In the genomic region with DNA sequence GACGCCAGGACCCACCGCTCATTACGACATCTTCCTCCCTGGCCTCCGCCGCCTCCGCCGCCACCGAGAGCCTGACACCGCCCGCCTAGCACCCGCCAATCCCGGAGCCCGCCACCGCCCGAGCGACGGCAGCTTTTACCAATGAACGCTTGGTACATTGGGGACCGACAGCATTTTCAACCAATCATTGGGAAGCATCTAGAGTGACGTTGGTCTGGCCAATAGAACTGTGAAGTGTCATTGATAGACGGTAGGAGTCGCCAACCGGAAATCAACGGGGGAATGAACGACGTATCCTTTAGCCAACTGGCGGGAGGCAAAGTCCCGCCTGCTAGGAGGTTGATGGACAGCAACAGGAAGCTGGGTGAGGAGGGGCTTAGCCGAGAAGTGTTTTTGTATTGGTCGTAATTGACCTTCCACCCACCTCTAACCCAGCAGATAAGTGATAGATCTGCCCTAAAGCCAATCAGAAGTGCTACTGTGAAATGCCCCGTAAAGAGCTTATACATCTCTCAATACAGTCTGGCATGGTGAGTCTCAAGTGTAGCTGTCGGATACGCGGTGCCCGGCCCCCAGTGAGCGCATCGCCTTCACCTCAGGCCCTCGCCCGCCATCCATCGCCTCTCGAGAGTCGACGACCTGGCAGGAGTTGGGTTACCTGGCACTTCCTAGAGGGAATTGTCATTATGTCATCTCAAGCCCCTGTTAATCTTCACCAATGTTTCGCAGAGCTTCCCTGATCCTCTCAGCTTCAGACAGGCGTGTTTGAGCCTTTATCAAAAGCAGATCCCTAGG, we compare ENCODE assay signal across 8 mouse cellular contexts. TPM values are rescaled to one million over a fixed set of nuclear protein-coding genes. Genes with fewer than 3 reads are reported as not detected.
A peak's percentile ranks its signal among the peaks of the same experiment; 100 is the strongest.
DNase-seq lines count a peak whose midpoint lies in the region; ATAC-seq and TF ChIP-seq lines count a peak whose summit lies in the region.

No protein-coding gene starts in this region.

- H3K27ac ChIP-seq in forebrain, embryonic 11.5 days (ENCODE audit: low read depth, low read length): peak overlapping the region; percentile 92
- peak overlapping the region; percentile 95 for H3K27ac ChIP-seq in heart, embryonic 16.5 days (ENCODE audit: low read length)
- H3K27ac ChIP-seq in liver, embryonic 15.5 days (replicated peaks): peak overlapping the region; percentile 96
- peak overlapping the region; percentile 90 for H3K27ac ChIP-seq in neural tube, embryonic 12.5 days

- ATAC-seq in forebrain, embryonic 11.5 days (replicated peaks; ENCODE audit: low FRiP score): peak; percentile 98
- peak; percentile 94 for ATAC-seq in heart, embryonic 16.5 days (replicated peaks; ENCODE audit: extremely low read depth, insufficient read depth, low FRiP score)
- peak; percentile 93 for ATAC-seq in liver, embryonic 15.5 days (ENCODE audit: insufficient read depth)
- peak; percentile 97 for ATAC-seq in neural tube, embryonic 12.5 days (ENCODE audit: low FRiP score, low read depth)

- peaks cover 22% of the 10 kb centered on the region for H3K36me3 ChIP-seq in E14TG2a.4 (ENCODE audit: insufficient read depth, low read length)
- H3K36me3 ChIP-seq in forebrain, embryonic 11.5 days (ENCODE audit: control insufficient read depth, insufficient read depth, low read length): no peaks in the 10 kb centered on the region
- no peaks in the 10 kb centered on the region for H3K36me3 ChIP-seq in heart, embryonic 16.5 days (ENCODE audit: control insufficient read depth, insufficient read depth)
- H3K36me3 ChIP-seq in liver, embryonic 15.5 days (replicated peaks): no peaks in the 10 kb centered on the region; the same call in 1 of the 2 replicates
- H3K36me3 ChIP-seq in neural tube, embryonic 12.5 days: no peaks in the 10 kb centered on the region

- H3K4me1 ChIP-seq in E14TG2a.4 (replicated peaks; ENCODE audit: low read depth, low read length): peaks cover 85% of the 10 kb centered on the region
- peaks cover 10% of the 10 kb centered on the region for H3K4me1 ChIP-seq in forebrain, embryonic 11.5 days (replicated peaks; ENCODE audit: control insufficient read depth, insufficient read depth, low read length)
- H3K4me1 ChIP-seq in heart, embryonic 16.5 days (ENCODE audit: control insufficient read depth, insufficient read depth, low read length): peaks cover 28% of the 10 kb centered on the region
- H3K4me1 ChIP-seq in liver, embryonic 15.5 days (replicated peaks): peaks cover 63% of the 10 kb centered on the region
- peaks cover 27% of the 10 kb centered on the region for H3K4me1 ChIP-seq in neural tube, embryonic 12.5 days

- peak; percentile 99 for DNase-seq in c-Kit-positive CD71-positive TER-119-negative erythroid progenitor cells, embryonic 14.5 days (ENCODE audit: low read depth)
- DNase-seq in forebrain, embryonic 11.5 days (ENCODE audit: low spot score): peak; percentile 99
- DNase-seq in kidney, postnatal 36 days: peak; percentile 97 to 100
- DNase-seq in telencephalon, adult 2 months (ENCODE audit: low read depth, low spot score): peak; percentile 100

- H3K27me3 ChIP-seq in E14TG2a.4 (ENCODE audit: insufficient read depth, low read length): no peaks in the 10 kb centered on the region
- H3K27me3 ChIP-seq in forebrain, embryonic 11.5 days (ENCODE audit: control insufficient read depth, insufficient read depth, low read length): no peaks in the 10 kb centered on the region
- no peaks in the 10 kb centered on the region; the same call in 1 of the 2 replicates for H3K27me3 ChIP-seq in heart, embryonic 16.5 days (ENCODE audit: control insufficient read depth, insufficient read depth, low read length)
- H3K27me3 ChIP-seq in liver, embryonic 15.5 days: no peaks in the 10 kb centered on the region
- no peaks in the 10 kb centered on the region for H3K27me3 ChIP-seq in neural tube, embryonic 12.5 days (replicated peaks)

- peak overlapping the region; percentile 98 for H3K4me3 ChIP-seq in E14TG2a.4 (replicated peaks; ENCODE audit: low read length)
- H3K4me3 ChIP-seq in forebrain, embryonic 11.5 days (ENCODE audit: low read depth, low read length): peak overlapping the region; percentile 94
- peak overlapping the region; percentile 79 for H3K4me3 ChIP-seq in heart, embryonic 16.5 days (ENCODE audit: low read length)
- peak overlapping the region; percentile 85 for H3K4me3 ChIP-seq in liver, embryonic 15.5 days (replicated peaks)
- H3K4me3 ChIP-seq in neural tube, embryonic 12.5 days: peak overlapping the region; percentile 90

- peak overlapping the region; percentile 98 for H3K9ac ChIP-seq in forebrain, embryonic 11.5 days (ENCODE audit: low read length)
- H3K9ac ChIP-seq in heart, embryonic 16.5 days (ENCODE audit: low read length): peak overlapping the region; percentile 91
- H3K9ac ChIP-seq in liver, embryonic 15.5 days: peak overlapping the region; percentile 94
- peak overlapping the region; percentile 87 for H3K9ac ChIP-seq in neural tube, embryonic 12.5 days

- TF ChIP-seq CTCF in E14TG2a.4 (conservative IDR thresholded peaks at IDR 0.05; ENCODE audit: low read length): no peak

- WGBS in forebrain, embryonic 11.5 days: under 1% methylated on average over 45 of the region's 45 CpGs
- under 1% methylated on average over 45 of the region's 45 CpGs for WGBS in heart, embryonic 16.5 days
- WGBS in liver, embryonic 15.5 days (ENCODE audit: insufficient replicate concordance): under 1% methylated on average over 45 of the region's 45 CpGs
- under 1% methylated on average over 44 of the region's 45 CpGs for WGBS in neural tube, embryonic 12.5 days

- H3K4me2 ChIP-seq in forebrain, embryonic 11.5 days (ENCODE audit: low read depth, low read length, severe bottlenecking): peak overlapping the region; percentile 92
- peak overlapping the region; percentile 97 for H3K4me2 ChIP-seq in heart, embryonic 16.5 days (ENCODE audit: low read depth, low read length)
- H3K4me2 ChIP-seq in liver, embryonic 15.5 days: peak overlapping the region; percentile 91
- H3K4me2 ChIP-seq in neural tube, embryonic 12.5 days (replicated peaks): peak overlapping the region; percentile 76

- H3K9me3 ChIP-seq in E14TG2a.4 (ENCODE audit: low read length): no peaks in the 10 kb centered on the region
- no peaks in the 10 kb centered on the region for H3K9me3 ChIP-seq in forebrain, embryonic 11.5 days (ENCODE audit: control insufficient read depth, low read length)
- no peaks in the 10 kb centered on the region for H3K9me3 ChIP-seq in heart, embryonic 16.5 days (replicated peaks; ENCODE audit: control insufficient read depth, low read length)
- H3K9me3 ChIP-seq in liver, embryonic 15.5 days (replicated peaks): no peaks in the 10 kb centered on the region
- H3K9me3 ChIP-seq in neural tube, embryonic 12.5 days: no peaks in the 10 kb centered on the region

RNA-seq across cellular contexts. Expression of gene Sp2, which starts 5.0 kb away (rescaled TPM):
- 30.9 and 31.0 TPM in 2 replicates for polyA plus RNA-seq in forebrain, embryonic 11.5 days (2014; fragmentation: Nextera tagmentation; extraction: Ambion mirVana)
- 15.2 and 15.7 TPM in 2 replicates for polyA plus RNA-seq in heart, embryonic 16.5 days (2015; fragmentation: Nextera tagmentation; extraction: Ambion mirVana)
- polyA plus RNA-seq in liver, embryonic 15.5 days (2015; fragmentation: Nextera tagmentation; extraction: Ambion mirVana): 17.6 and 18.0 TPM in 2 replicates
- 19.3 and 20.4 TPM in 2 replicates for polyA plus RNA-seq in neural tube, embryonic 12.5 days (2016; fragmentation: Nextera tagmentation; extraction: Ambion mirVana)

RNA-seq across cellular contexts. Expression of gene Pnpo, which starts 34.0 kb away (rescaled TPM):
- polyA plus RNA-seq in forebrain, embryonic 11.5 days (2014; fragmentation: Nextera tagmentation; extraction: Ambion mirVana): 24.8 and 28.8 TPM in 2 replicates
- 45.8 and 48.9 TPM in 2 replicates for polyA plus RNA-seq in heart, embryonic 16.5 days (2015; fragmentation: Nextera tagmentation; extraction: Ambion mirVana)
- 719 and 785 TPM in 2 replicates for polyA plus RNA-seq in liver, embryonic 15.5 days (2015; fragmentation: Nextera tagmentation; extraction: Ambion mirVana)
- 18.3 and 18.9 TPM in 2 replicates for polyA plus RNA-seq in neural tube, embryonic 12.5 days (2016; fragmentation: Nextera tagmentation; extraction: Ambion mirVana)

RNA-seq across cellular contexts. Expression of gene Sp6, which starts 35.4 kb away (rescaled TPM):
- 0.17 TPM in 1 of 2 replicates, not detected in the other for polyA plus RNA-seq in forebrain, embryonic 11.5 days (2014; fragmentation: Nextera tagmentation; extraction: Ambion mirVana)
- 0.21 TPM in 1 of 2 replicates, not detected in the other for polyA plus RNA-seq in heart, embryonic 16.5 days (2015; fragmentation: Nextera tagmentation; extraction: Ambion mirVana)
- polyA plus RNA-seq in liver, embryonic 15.5 days (2015; fragmentation: Nextera tagmentation; extraction: Ambion mirVana): 0.03 and 0.05 TPM in 2 replicates
- 0.23 and 0.34 TPM in 2 replicates for polyA plus RNA-seq in neural tube, embryonic 12.5 days (2016; fragmentation: Nextera tagmentation; extraction: Ambion mirVana)

RNA-seq across cellular contexts. Expression of gene Prr15l, which starts 49.9 kb away (rescaled TPM):
- polyA plus RNA-seq in forebrain, embryonic 11.5 days (2014; fragmentation: Nextera tagmentation; extraction: Ambion mirVana): 0.25 and 0.29 TPM in 2 replicates
- polyA plus RNA-seq in heart, embryonic 16.5 days (2015; fragmentation: Nextera tagmentation; extraction: Ambion mirVana): 1.0 and 5.6 TPM in 2 replicates
- polyA plus RNA-seq in liver, embryonic 15.5 days (2015; fragmentation: Nextera tagmentation; extraction: Ambion mirVana): 5.9 and 6.1 TPM in 2 replicates
- 0.05 and 0.61 TPM in 2 replicates for polyA plus RNA-seq in neural tube, embryonic 12.5 days (2016; fragmentation: Nextera tagmentation; extraction: Ambion mirVana)

RNA-seq across cellular contexts. Expression of gene Scrn2, which starts 51.9 kb away (rescaled TPM):
- 31.2 and 31.6 TPM in 2 replicates for polyA plus RNA-seq in forebrain, embryonic 11.5 days (2014; fragmentation: Nextera tagmentation; extraction: Ambion mirVana)
- polyA plus RNA-seq in heart, embryonic 16.5 days (2015; fragmentation: Nextera tagmentation; extraction: Ambion mirVana): 19.1 and 20.4 TPM in 2 replicates
- 11.8 and 13.2 TPM in 2 replicates for polyA plus RNA-seq in liver, embryonic 15.5 days (2015; fragmentation: Nextera tagmentation; extraction: Ambion mirVana)
- 19.8 and 21.9 TPM in 2 replicates for polyA plus RNA-seq in neural tube, embryonic 12.5 days (2016; fragmentation: Nextera tagmentation; extraction: Ambion mirVana)

Comparison
In these comparisons a context has a peak if more than half of its experiments do, and no peak if none do; other contexts are left out.
1. Peak in every context shown above with its lines: DNase-seq, ATAC-seq, H3K4me3 ChIP-seq and H3K27ac ChIP-seq.
2. RNA of gene Pnpo, which starts 34.0 kb away (polyA plus RNA-seq): 719 to 785 TPM in liver, embryonic 15.5 days; 45.8 to 48.9 TPM in heart, embryonic 16.5 days, 24.8 to 28.8 TPM in forebrain, embryonic 11.5 days and 18.3 to 18.9 TPM in neural tube, embryonic 12.5 days; every median in the first group is over 10 times any median in the second.